Mouse (Mus musculus): ENCODE results near the gene Zfp523.

DNA sequence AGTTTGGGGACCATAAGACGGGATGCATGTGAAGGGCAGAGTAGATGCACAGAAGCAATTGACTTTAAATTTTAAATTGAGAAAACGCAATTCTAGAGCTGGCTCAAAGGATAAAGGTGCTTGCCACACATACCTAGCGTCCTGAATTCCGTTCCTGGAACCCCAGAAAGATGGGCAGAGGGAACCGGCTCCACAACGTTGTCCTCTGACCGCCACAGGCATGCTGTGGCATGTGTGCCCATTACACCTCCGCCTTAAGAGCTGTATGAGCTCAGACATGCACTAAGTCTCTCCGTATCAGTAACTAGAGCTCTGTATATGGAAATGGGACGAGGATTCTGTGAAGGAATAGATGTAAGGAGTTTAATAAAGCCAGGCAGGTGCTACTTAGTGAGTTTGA, 47.7 kb downstream of the Zfp523 start:
- no peak for TF ChIP-seq ZNF384 (IDR thresholded peaks at IDR 0.05; ENCODE audit: low read depth, low read length)
- TF ChIP-seq EP300 (IDR thresholded peaks at IDR 0.05; ENCODE audit: low read depth in 1 of 2, low read length in 2 of 2) = no peak
- TF ChIP-seq CTCF (IDR thresholded peaks at IDR 0.05 in 2 of 3, conservative IDR thresholded peaks at IDR 0.05 in 1 of 3; ENCODE audit: control insufficient read depth in 1 of 3, insufficient read depth in 1 of 3, low read depth in 2 of 3, low read length in 3 of 3, poor library complexity in 1 of 3, severe bottlenecking in 1 of 3) = no peak
